Mouse (Mus musculus) midbrain, embryonic 16.5 days (tissue): Measurements from ENCODE around the gene Tgfbr2. TPM values are rescaled to one million over a fixed set of nuclear protein-coding genes. Genes with fewer than 3 reads are reported as not detected.
"Not testable (repeated sequence)": the region's sequence is repeated elsewhere in the genome, so short reads cannot be mapped to it uniquely, and the experiment has no call there.

Experiments used
- ATAC-seq: fragments of 200-750 bp; cut with Nextera tagmentation; 2 replicates; pipeline ENCODE4 v1.8.0; 2017; ENCODE audit warnings: moderate TSS enrichment
- H3K27ac ChIP-seq: fragments of 300-500 bp; sonication (generic); 2 replicates; pipeline ENCODE4 v1.5.1; 2014; ENCODE audit warnings: mild to moderate bottlenecking, low read length, mixed read lengths
- H3K27me3 ChIP-seq: fragments of 300-500 bp; sonication (generic); 2 replicates; pipeline ENCODE4 v1.6.1; 2014; ENCODE audit warnings: low read depth, low read length, mixed read lengths; ENCODE audit not compliant: control insufficient read depth, insufficient read depth
- H3K36me3 ChIP-seq: fragments of 300-500 bp; sonication (generic); 2 replicates; pipeline ENCODE4 v1.6.1; 2014; ENCODE audit warnings: mild to moderate bottlenecking, low read length, moderate library complexity, mixed read lengths; ENCODE audit not compliant: control insufficient read depth, insufficient read depth
- H3K4me1 ChIP-seq: fragments of 300-500 bp; sonication (generic); 2 replicates; pipeline ENCODE4 v1.6.1; 2014; ENCODE audit warnings: mild to moderate bottlenecking, low read length, mixed read lengths; ENCODE audit not compliant: control insufficient read depth, insufficient read depth
- H3K4me2 ChIP-seq: fragments of 300-500 bp; sonication (generic); 2 replicates; pipeline ENCODE4 v1.6.1; 2014; ENCODE audit warnings: mild to moderate bottlenecking, low read length, mixed read lengths
- H3K4me3 ChIP-seq: fragments of 300-500 bp; sonication (generic); 2 replicates; pipeline ENCODE4 v1.5.1; 2014; ENCODE audit warnings: low read depth, mild to moderate bottlenecking, low read length, moderate library complexity, mixed read lengths
- H3K9ac ChIP-seq: fragments of 300-500 bp; sonication (generic); 2 replicates; pipeline ENCODE4 v1.6.1; 2014; ENCODE audit warnings: low read depth, low read length, mixed read lengths
- H3K9me3 ChIP-seq: fragments of 300-500 bp; sonication (generic); replicated peaks from 2 replicates; pipeline ENCODE4 v1.6.1; 2014; ENCODE audit warnings: mild to moderate bottlenecking, low read length, mixed read lengths; ENCODE audit not compliant: control insufficient read depth, poor library complexity, severe bottlenecking
- WGBS: fragments of 180-500 bp; shearing (Covaris S2); extraction: QIAGEN DNeasy Blood & Tissue Kit; methylation state at CpG from one replicate; pipeline ENCODE4 v1.1.7; 2014; 5-methylcytosine and 5-hydroxymethylcytosine counted together
- polyA plus RNA-seq: library from polyadenylated mRNA; unstranded; fragments of >200 nt; fragmentation: Nextera tagmentation; extraction: Ambion mirVana; gene quantifications from 2 replicates; pipeline ENCODE4 v1.2.1, GENCODE M21; 2015

Gene Tgfbr2
- polyA plus RNA-seq, 1 experiment from 2014 or later: 7.1 TPM

GRCm38 (mm10) chr9:116040852-116041251 lies 134.3 kb downstream of the Tgfbr2 start:
- not testable (repeated sequence) for H3K27me3 ChIP-seq, H3K9ac ChIP-seq, H3K4me3 ChIP-seq, H3K36me3 ChIP-seq, H3K27ac ChIP-seq, H3K9me3 ChIP-seq, H3K4me1 ChIP-seq, ATAC-seq, H3K4me2 ChIP-seq
- 95% methylated on average over 14 of the region's 14 CpGs for WGBS

- H3K4me1 ChIP-seq: peaks cover 3% of the 10 kb centered on the region
- H3K4me2 ChIP-seq: no peak overlapping the region
- H3K9ac ChIP-seq: no peak overlapping the region
- no peak overlapping the region for H3K4me3 ChIP-seq
- 93% methylated on average over 4 of the region's 4 CpGs for WGBS
- ATAC-seq: no peak
- H3K9me3 ChIP-seq: no peaks in the 10 kb centered on the region
- H3K27ac ChIP-seq: no peak overlapping the region
- H3K36me3 ChIP-seq: no peaks in the 10 kb centered on the region
- no peaks in the 10 kb centered on the region for H3K27me3 ChIP-seq
These were observed 135.2 kb downstream of the Tgfbr2 start for GRCm38 (mm10) chr9:116039981-116040380.

- no peak overlapping the region for H3K4me2 ChIP-seq
- H3K4me1 ChIP-seq: no peaks in the 10 kb centered on the region; the same call in 1 of the 2 replicates
- H3K27me3 ChIP-seq: no peaks in the 10 kb centered on the region
- no peaks in the 10 kb centered on the region for H3K36me3 ChIP-seq
- H3K9ac ChIP-seq: no peak overlapping the region
- no peak for ATAC-seq
- no peak overlapping the region for H3K4me3 ChIP-seq
- H3K27ac ChIP-seq: no peak overlapping the region
- H3K9me3 ChIP-seq: no peaks in the 10 kb centered on the region
- 71% methylated on average over 6 of the region's 6 CpGs for WGBS
These were observed 136.9 kb downstream of the Tgfbr2 start for GRCm38 (mm10) chr9:116038275-116038674.
